Mouse (Mus musculus): ENCODE measurements around the gene Tyro3. TPM values are rescaled to one million over a fixed set of nuclear protein-coding genes. Genes with fewer than 3 reads are reported as not detected.

The Tyro3 gene
- total RNA-seq, 1 experiment from 2014 or later, result 7.2 TPM

GRCm38 (mm10) chr2:119855310-119855850 is 57.8 kb downstream of the Tyro3 start:
- no peak for DNase-seq

DNA sequence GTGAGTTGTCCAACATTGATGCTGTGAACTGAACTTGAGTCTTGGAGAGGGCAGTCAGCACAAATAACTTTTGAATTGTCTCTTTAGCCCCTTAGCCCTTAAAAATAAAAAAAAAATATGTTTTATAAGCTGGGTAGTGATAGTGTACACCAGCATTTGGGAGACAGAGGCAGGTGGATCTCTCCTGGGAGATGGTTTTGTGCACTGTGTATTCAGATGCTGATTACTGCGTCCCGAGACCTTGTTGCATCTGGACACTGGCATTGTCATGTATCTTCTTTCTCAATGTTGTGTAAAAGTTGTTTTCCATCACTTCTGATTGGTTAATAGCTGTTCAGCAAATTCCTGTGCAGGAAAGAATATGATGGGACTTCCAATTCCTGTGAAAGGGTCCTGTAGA is 59.8 kb downstream of the Tyro3 start:
- DNase-seq, result no peak

DNA sequence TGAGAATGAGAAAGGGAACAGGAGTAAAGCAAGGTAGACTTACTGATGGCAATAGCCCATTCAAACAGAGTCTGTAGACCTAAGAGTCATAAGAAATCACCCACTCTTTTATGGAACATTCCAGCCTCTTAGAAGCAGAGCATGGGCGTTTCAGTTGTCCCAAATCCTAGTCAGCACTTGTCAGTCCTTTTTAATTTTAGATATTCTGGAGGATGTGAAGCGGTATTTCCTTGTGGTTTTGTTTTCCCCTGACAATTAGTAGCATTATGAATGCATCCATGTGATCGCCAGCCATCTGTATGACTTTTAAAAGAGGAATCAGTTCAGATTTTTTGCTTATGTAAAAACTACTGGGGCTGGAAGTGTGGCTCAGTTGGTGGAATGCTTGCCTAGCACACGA is 67.0 kb downstream of the Tyro3 start:
- no peak for DNase-seq

Other genes starting within 250 kb of the Tyro3 start
- 6.2 and 6.5 TPM in 2 replicates for gene Nusap1, start 179.4 kb upstream of the Tyro3 start, total RNA-seq (2021)
- 3.0 and 4.2 TPM in 2 replicates for gene Oip5, start 179.3 kb upstream of the Tyro3 start, total RNA-seq (2021)
- 35.6 and 48.1 TPM in 2 replicates for gene Ndufaf1, start 134.9 kb upstream of the Tyro3 start, total RNA-seq (2021)
- gene Rtf1, start 122.7 kb upstream of the Tyro3 start, total RNA-seq (2021), result 29.9 and 30.5 TPM in 2 replicates
- gene Itpka, start 55.4 kb upstream of the Tyro3 start, total RNA-seq (2021), result 2.9 and 3.2 TPM in 2 replicates
- 1.5 and 1.7 TPM in 2 replicates for gene Ltk, start 37.3 kb upstream of the Tyro3 start, total RNA-seq (2021)
- gene Rpap1, start 10.2 kb upstream of the Tyro3 start, total RNA-seq (2021), result 20.7 and 26.8 TPM in 2 replicates
- 57.8 and 66.8 TPM in 2 replicates for gene Mga, start 99.5 kb downstream of the Tyro3 start, total RNA-seq (2021)
- 15.3 and 23.0 TPM in 2 replicates for gene Mapkbp1, start 175.0 kb downstream of the Tyro3 start, total RNA-seq (2021)
- 11.3 and 13.0 TPM in 2 replicates for gene Jmjd7, start 229.8 kb downstream of the Tyro3 start, total RNA-seq (2021)
- 2.6 and 2.8 TPM in 2 replicates for gene Gm28042, start 229.8 kb downstream of the Tyro3 start, total RNA-seq (2021)
- gene Pla2g4b, start 235.7 kb downstream of the Tyro3 start, total RNA-seq (2021), result 2.7 and 3.9 TPM in 2 replicates